Mouse (Mus musculus) spleen, postnatal 4 days (tissue): Measurements from ENCODE around the gene Isca2.
A peak's percentile ranks its signal among the peaks of the same experiment; 100 is the strongest.

Experiments
- DNase-seq, 2 experiments: peaks; one replicate each; pipeline ENCODE4 v3.0.0; 2022; ENCODE audit warnings: low spot score in 2 of 2

Gene Isca2

DNA sequence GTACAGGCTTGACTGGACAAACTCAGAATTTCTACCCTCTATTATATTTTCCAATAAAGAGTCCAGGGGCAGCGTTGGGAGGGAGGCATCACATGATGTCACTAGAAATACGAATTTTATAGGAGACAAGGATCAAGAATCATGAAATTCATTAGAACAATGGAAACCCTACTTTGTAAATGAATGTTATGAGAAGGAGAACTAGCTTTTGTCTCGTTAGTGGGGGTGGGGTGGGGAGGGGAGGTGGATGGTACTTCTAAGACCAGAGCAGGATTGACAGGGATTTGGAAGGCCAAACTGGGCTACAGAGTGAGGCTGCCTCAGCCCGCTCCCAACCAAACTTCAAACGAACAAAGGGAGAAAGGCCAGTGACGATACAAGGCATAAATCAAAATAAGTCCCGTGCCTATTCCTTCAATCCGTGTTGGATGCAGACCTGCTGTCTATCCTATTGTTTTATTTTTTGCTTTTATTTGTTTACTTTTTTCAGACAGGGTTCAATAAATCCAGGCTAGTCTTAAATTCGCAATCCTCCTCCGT, 1.0 kb upstream of the Isca2 start:
- DNase-seq, result no peak

DNA sequence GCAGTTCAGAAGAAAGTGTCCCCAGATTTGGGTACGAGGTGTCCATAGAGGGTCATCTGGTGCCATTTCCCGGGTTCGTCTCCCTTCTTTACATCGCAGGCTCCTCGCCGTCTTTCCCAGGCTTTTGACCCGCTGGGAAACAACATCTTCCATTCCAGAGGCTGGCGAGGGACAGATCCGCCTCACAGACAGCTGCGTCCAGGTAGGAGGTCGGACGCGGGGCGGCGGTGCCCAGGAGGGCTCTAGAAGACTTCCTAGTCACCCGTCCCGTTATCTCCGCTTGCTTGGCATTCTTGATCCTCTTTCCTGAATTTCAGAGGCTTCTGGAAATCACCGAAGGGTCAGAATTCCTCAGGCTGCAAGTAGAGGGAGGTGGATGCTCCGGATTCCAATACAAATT, 425 bp downstream of the Isca2 start:
- no peak for DNase-seq

GRCm38 (mm10) chr12:84774376-84774775, 1.3 kb downstream of the Isca2 start:
- peak in 1 of 2 experiments; percentile 66 for DNase-seq

DNA sequence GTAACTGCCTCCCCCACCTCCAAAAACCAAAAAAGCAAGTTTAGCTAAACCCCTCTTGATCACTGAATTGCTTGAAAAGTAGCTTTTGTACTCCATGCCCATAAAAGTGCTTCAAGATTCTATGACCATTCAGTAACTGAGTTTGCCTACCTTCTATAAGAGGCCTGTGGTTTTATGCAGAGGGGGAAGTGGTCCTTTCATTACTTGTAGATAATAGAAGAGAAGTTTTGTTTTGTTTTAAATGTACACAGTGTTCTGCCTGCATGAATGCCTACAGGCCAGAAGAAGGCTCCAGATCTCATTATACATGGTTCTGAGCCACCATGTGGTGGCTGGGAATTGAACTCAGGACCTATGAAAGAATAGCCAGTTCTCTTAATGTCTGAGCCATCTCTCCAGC, 3.2 kb downstream of the Isca2 start:
- no peak for DNase-seq

GRCm38 (mm10) chr12:84784604-84785381, 11.7 kb downstream of the Isca2 start:
- peak; percentile 91 to 97 for DNase-seq

DNA sequence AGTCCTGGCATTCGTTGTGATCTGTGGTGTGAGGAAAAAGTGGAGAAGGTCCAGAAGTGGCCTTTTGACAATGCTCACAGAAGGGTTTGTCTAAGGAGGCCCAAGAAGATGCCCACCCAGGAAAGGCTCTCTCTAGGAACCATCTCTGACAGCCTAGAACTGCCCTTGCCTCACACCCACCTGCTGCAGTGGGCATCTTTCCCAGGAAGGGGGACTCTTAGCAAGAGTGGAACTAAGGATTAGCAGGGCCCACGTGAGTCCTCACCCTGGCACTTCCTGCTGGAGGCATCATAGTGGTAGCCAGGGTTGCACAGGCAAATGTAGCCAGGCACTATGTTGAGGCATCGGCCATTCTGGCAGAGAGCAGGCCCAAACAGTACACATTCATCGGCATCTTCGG, 13.0 kb downstream of the Isca2 start:
- no peak for DNase-seq

DNA sequence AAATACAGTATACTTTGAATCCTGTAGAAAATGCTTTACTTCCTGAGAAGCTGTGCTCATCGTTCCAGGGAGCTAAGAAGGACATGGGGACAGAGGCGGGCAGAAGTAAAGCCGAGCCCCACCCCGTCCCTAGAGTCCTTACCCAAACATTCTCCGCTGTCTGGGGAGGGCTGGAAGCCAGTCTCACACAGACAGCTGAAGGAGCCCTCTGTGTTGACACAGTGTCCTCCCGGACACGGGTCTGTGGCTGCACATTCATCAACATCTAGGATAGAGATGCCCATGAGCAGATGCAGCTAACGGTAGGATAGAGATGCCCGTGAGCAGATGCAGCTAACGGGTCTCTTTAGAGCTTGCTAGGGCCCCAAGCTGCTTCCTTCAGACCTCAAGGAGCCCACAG, 17.8 kb downstream of the Isca2 start:
- no peak for DNase-seq

DNA sequence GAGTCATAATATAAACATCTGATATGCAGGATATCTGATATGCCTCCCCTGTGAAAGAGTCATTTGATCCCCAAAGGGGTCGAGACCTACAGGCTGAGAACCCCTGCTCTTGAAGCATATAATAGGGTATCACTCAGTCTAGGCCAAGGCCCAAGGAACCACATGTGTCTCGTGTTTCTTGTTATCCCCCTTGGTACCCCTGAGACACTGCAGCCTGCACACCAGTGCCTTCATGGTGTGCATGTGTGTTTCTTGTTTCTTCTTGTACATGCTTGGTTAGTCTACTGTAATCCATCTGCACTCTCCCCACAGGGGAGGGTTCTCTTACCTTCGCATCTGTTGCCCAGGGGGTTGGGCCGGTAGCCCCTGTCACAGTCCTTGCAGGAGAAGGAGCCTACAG, 19.6 kb downstream of the Isca2 start:
- no peak for DNase-seq

GRCm38 (mm10) chr12:84794647-84795046, 21.6 kb downstream of the Isca2 start:
- no peak for DNase-seq

DNA sequence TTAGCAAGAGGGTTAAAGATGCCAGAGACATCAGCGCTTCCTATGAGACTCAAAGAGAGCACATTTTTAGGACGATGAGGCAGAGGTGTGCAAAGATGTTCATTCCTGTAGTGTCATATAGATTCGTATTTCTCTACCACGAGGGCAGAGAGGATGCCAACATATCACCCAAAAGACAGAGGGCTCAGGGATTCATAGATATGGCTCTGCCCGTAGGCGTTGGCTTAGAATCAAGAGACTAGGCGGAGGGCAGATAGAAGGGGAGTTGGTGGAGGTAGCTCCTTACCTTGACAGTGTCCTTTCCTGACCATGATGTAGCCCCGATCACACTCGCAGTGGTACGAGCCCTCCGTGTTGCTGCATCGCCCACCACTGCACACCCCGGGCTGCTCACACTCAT, 26.0 kb downstream of the Isca2 start:
- peak; percentile 40 to 65 for DNase-seq

GRCm38 (mm10) chr12:84800419-84800818, 27.4 kb downstream of the Isca2 start:
- DNase-seq, result no peak

- DNase-seq, result peak in 1 of 2 experiments; percentile 59
Observed at GRCm38 (mm10) chr12:84801532-84802110, 28.6 kb downstream of the Isca2 start.

DNA sequence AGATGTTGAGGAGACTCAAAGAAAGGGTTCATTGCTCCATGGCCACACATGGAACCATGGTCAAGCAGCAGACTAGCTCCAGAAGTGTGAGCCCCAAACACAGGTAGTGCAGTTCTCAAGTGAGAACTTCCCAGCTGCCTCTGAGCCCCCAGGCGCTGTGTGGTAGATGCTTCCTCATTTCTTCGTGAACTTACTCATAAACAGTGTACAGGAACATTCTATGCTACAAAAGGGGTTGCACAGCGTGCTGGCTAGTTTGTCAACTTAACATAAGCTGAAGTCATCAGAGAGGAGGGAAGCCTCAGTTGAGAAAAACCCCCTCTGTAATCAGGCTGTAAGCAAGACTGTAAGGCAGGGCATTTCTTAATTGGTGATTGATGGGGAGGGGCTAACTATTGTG, 29.6 kb downstream of the Isca2 start:
- no peak for DNase-seq

DNA sequence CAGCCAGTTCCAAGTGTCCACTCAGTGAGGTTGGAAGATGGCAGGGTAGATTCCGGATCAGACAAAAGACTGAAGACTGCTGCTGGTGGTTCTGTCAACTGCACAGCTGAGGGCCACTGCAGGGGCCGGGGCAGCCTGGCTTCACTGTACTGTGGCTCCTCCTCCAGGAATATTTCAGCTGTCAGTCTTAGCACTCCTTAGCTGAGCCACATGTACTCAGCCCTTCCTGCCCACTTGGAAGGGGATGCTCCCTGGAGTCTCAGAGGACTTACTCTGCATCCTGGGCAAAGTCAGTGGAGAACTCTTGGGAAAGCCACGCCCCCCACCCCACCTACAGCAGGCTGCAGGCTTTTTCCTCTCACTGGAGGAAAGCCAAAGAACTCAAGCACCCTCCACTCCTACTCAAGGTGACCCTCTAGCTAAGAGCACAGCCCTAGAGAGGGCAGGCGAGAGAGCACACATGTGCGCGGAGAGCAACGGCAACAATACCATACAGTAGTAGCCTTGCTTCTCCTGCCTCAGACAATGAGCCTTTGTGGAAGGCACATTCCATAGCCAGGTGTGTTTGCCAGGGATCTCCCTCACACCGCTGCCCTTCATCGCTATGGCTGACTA, 32.3 kb downstream of the Isca2 start:
- DNase-seq, result no peak

- DNase-seq, result no peak
Observed at GRCm38 (mm10) chr12:84806010-84806409, 33.0 kb downstream of the Isca2 start.

DNA sequence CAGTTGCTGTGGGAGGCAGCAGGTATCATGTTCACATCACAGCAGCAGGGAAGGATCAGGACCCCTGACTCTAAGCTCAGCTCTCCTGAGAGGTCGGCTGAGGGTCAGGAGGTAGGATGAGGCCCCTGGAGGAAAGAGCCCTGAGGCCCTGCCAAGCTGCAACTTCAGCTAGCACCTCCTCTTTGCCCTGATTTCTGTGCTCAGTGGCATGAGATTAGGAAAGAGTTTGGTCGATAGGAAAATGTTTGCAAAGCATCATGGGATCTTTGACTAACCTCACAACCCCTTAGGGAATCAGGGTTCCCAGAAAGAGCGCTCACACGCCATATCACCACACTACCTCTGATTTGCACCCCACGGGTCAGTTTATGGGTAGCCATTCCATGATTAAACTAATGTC, 33.7 kb downstream of the Isca2 start:
- DNase-seq, result no peak

GRCm38 (mm10) chr12:84807351-84807750, 34.3 kb downstream of the Isca2 start:
- DNase-seq, result no peak

- DNase-seq, result no peak
Observed at GRCm38 (mm10) chr12:84809033-84809432, 36.0 kb downstream of the Isca2 start.

DNA sequence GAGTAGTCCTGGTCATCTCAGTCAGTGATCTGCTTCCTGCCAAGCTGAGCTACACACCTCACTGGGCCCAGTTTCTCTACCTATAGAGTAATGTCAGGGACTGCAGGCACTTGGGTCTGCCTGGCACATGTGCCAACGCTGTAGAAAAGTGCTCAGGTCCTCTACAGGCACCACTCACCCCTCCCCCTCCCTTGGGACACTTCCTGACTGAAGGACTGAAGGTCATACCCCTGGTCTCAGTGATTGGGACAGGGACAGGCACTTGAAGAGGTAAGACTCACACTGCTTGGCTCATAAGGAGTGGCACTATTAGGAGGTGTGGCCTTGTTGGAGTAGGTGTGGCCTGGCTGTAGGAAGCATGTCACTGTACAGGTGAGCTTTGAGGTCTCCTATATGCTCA, 37.8 kb downstream of the Isca2 start:
- DNase-seq, result no peak

- no peak for DNase-seq
Observed at GRCm38 (mm10) chr12:84811510-84811909, 38.5 kb downstream of the Isca2 start.

DNA sequence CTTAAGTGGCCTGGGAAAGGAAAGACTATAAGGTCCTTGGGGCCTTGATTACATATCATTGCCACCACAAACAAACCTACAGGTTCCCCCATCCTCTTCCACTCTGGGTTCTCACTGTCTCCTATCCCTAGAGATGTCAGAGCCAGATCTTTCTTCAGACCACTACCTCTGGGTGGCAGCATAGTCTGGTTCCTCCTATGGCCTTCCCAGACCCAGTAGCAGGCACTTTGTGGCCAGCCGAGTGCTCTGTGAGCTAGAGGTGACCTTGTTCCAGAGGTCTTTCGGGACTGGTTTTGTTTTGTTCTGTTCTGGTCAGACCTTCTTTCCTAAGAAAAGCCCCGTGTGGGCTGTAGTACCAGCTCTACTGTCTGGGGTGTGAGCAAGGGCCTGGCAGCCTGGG, 39.0 kb downstream of the Isca2 start:
- no peak for DNase-seq

DNA sequence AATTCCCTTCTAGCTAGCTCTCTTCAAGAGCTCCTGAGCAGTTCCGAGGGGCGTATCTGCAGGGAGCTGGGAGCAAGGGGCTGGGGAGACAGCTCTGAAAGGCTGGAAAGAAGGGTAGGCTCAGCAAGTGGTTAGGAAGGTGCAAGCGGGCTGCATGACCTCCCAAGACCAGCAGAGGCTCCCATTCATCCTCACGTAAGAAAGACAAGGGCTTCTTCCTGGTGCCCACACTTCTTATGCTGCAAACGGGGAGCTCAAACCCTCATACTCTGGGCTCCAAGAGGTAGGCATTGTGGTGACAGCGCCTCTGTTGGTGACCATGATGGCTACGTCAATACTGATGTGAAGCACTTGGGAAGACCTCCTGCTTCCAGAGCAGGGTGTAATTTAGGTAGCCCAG, 40.7 kb downstream of the Isca2 start:
- DNase-seq, result peak in 1 of 2 experiments; percentile 61
